Mouse (Mus musculus) intestine, embryonic 16.5 days (tissue): ENCODE data around the gene Adamts18. TPM values are rescaled to one million over a fixed set of nuclear protein-coding genes. Genes with fewer than 3 reads are reported as not detected.

ENCODE experiments used
- ATAC-seq: fragments of 200-750 bp; cut with Nextera tagmentation; 2 replicates; pipeline ENCODE4 v1.8.0; 2017; ENCODE audit warnings: moderate TSS enrichment, moderate library complexity
- H3K27ac ChIP-seq: fragments of 300-500 bp; sonication (generic); 2 replicates; pipeline ENCODE4 v1.5.1; 2014; ENCODE audit warnings: mild to moderate bottlenecking, low read length
- H3K27me3 ChIP-seq: fragments of 300-500 bp; sonication (generic); replicated peaks from 2 replicates; pipeline ENCODE4 v1.6.1; 2014; ENCODE audit warnings: low read length, control low read depth, mixed read lengths; ENCODE audit not compliant: control insufficient read depth, insufficient read depth
- H3K36me3 ChIP-seq: fragments of 300-500 bp; sonication (generic); 2 replicates; pipeline ENCODE4 v1.6.1; 2014; ENCODE audit warnings: low read length, control low read depth; ENCODE audit not compliant: control insufficient read depth, insufficient read depth
- H3K4me1 ChIP-seq: fragments of 300-500 bp; sonication (generic); 2 replicates; pipeline ENCODE4 v1.6.1; 2014; ENCODE audit warnings: low read length, control low read depth, mixed read lengths; ENCODE audit not compliant: control insufficient read depth, insufficient read depth
- H3K4me2 ChIP-seq: fragments of 300-500 bp; sonication (generic); 2 replicates; pipeline ENCODE4 v1.6.1; 2014; ENCODE audit warnings: low read depth, low read length, control low read depth
- H3K4me3 ChIP-seq: fragments of 300-500 bp; sonication (generic); 2 replicates; pipeline ENCODE4 v1.5.1; 2014; ENCODE audit warnings: mild to moderate bottlenecking, low read length
- H3K9ac ChIP-seq: fragments of 300-500 bp; sonication (generic); 2 replicates; pipeline ENCODE4 v1.6.1; 2014; ENCODE audit warnings: low read depth, low read length
- H3K9me3 ChIP-seq: fragments of 300-500 bp; sonication (generic); 2 replicates; pipeline ENCODE4 v1.6.1; 2016; ENCODE audit warnings: low read length, control low read depth; ENCODE audit not compliant: control insufficient read depth
- WGBS: fragments of 180-500 bp; shearing (Covaris S2); extraction: QIAGEN DNeasy Blood & Tissue Kit; methylation state at CpG from one replicate; pipeline ENCODE4 v1.1.7; 2014; 5-methylcytosine and 5-hydroxymethylcytosine counted together
- polyA plus RNA-seq: library from polyadenylated mRNA; unstranded; fragments of >200 nt; fragmentation: Nextera tagmentation; extraction: Ambion mirVana; gene quantifications from 2 replicates; pipeline ENCODE4 v1.2.1, GENCODE M21; 2015

Gene Adamts18
- polyA plus RNA-seq, 1 experiment from 2014 or later, result 0.15 TPM

GRCm38 (mm10) chr8:113664544-113664943 is 184.0 kb downstream of the Adamts18 start:
- Histone ChIP-seq H3K4me1 (no peaks in the 10 kb centered on the region), H3K9ac (no peak overlapping the region), H3K4me3 (no peak overlapping the region), H3K4me2 (no peak overlapping the region), H3K27ac (no peak overlapping the region), H3K27me3 (no peaks in the 10 kb centered on the region), H3K9me3 (no peaks in the 10 kb centered on the region), H3K36me3 (no peaks in the 10 kb centered on the region)
- ATAC-seq, result peak; percentile 71
- WGBS, result 12% methylated on average over 2 of the region's 2 CpGs

- no peak for ATAC-seq
- WGBS, result 93% methylated on average over 1 of the region's 1 CpGs
- no peak overlapping the region for H3K27ac ChIP-seq
Measured at GRCm38 (mm10) chr8:113660128-113660527, 188.4 kb downstream of the Adamts18 start.

GRCm38 (mm10) chr8:113656681-113657298 is 191.7 kb downstream of the Adamts18 start:
- no peaks in the 10 kb centered on the region for H3K27me3 ChIP-seq
- no peak overlapping the region for H3K9ac ChIP-seq
- 79% methylated on average over 11 of the region's 11 CpGs for WGBS
- H3K4me1 ChIP-seq, result no peaks in the 10 kb centered on the region
- no peak overlapping the region for H3K4me3 ChIP-seq
- H3K9me3 ChIP-seq, result no peaks in the 10 kb centered on the region
- H3K27ac ChIP-seq, result no peak overlapping the region
- no peak for ATAC-seq
- no peaks in the 10 kb centered on the region for H3K36me3 ChIP-seq
- H3K4me2 ChIP-seq, result no peak overlapping the region

More at GRCm38 (mm10) chr8:113660128-113660527, 188.4 kb downstream of the Adamts18 start:
- no peaks in the 10 kb centered on the region for H3K27me3 ChIP-seq
- H3K4me1 ChIP-seq, result no peaks in the 10 kb centered on the region
- H3K4me3 ChIP-seq, result no peak overlapping the region
- H3K9ac ChIP-seq, result no peak overlapping the region
- no peak overlapping the region for H3K4me2 ChIP-seq
- no peaks in the 10 kb centered on the region for H3K9me3 ChIP-seq
- H3K36me3 ChIP-seq, result no peaks in the 10 kb centered on the region

GRCm38 (mm10) chr8:113656154-113656553 is 192.4 kb downstream of the Adamts18 start:
- Histone ChIP-seq H3K9ac (no peak overlapping the region), H3K27me3 (no peaks in the 10 kb centered on the region), H3K36me3 (no peaks in the 10 kb centered on the region), H3K4me1 (no peaks in the 10 kb centered on the region), H3K4me2 (no peak overlapping the region), H3K9me3 (no peaks in the 10 kb centered on the region), H3K27ac (no peak overlapping the region), H3K4me3 (no peak overlapping the region)
- no peak for ATAC-seq
- 96% methylated on average over 5 of the region's 5 CpGs for WGBS

GRCm38 (mm10) chr8:113653151-113653550 is 195.4 kb downstream of the Adamts18 start:
- no peak overlapping the region for H3K9ac ChIP-seq
- H3K27me3 ChIP-seq, result no peaks in the 10 kb centered on the region
- H3K27ac ChIP-seq, result no peak overlapping the region
- no peaks in the 10 kb centered on the region for H3K4me1 ChIP-seq
- H3K4me3 ChIP-seq, result no peak overlapping the region
- no peak overlapping the region for H3K4me2 ChIP-seq
- 50% methylated on average over 4 of the region's 4 CpGs for WGBS
- no peak for ATAC-seq
- H3K9me3 ChIP-seq, result no peaks in the 10 kb centered on the region
- H3K36me3 ChIP-seq, result no peaks in the 10 kb centered on the region

- ATAC-seq, result no peak
- no peaks in the 10 kb centered on the region for H3K9me3 ChIP-seq
- H3K27ac ChIP-seq, result no peak overlapping the region
- no peak overlapping the region for H3K4me2 ChIP-seq
- WGBS, result 87% methylated on average over 12 of the region's 12 CpGs
- no peaks in the 10 kb centered on the region for H3K36me3 ChIP-seq
- H3K4me3 ChIP-seq, result no peak overlapping the region
- H3K27me3 ChIP-seq, result no peaks in the 10 kb centered on the region
- H3K9ac ChIP-seq, result no peak overlapping the region
- no peaks in the 10 kb centered on the region for H3K4me1 ChIP-seq
Measured at GRCm38 (mm10) chr8:113652450-113652849, 196.1 kb downstream of the Adamts18 start.

Other genes starting within 250 kb of the Adamts18 start
- 6.2 and 6.5 TPM in 2 replicates for gene Mon1b, start 213.2 kb downstream of the Adamts18 start, polyA plus RNA-seq
- gene Syce1l, start 205.5 kb downstream of the Adamts18 start, polyA plus RNA-seq, result not detected in 2 replicates